15 mouse cellular contexts compared by ENCODE assay signal in genomic region chr10:59868266-59868665, GRCm38 (mm10).
"Had no signal": no experiment of that assay in that cellular context is flagged by ENCODE, and none has a peak within 500 bp of the region (broad histone marks: within the 10 kb centered on the region; RNA-seq: fewer than 3 reads in every experiment).

No protein-coding gene starts in this region.

- H3K9me3 ChIP-seq: lung, embryonic 15.5 days; midbrain, embryonic 13.5 days; midbrain, embryonic 15.5 days; neural tube, embryonic 12.5 days; stomach, embryonic 15.5 days had no signal

- H3K27ac ChIP-seq: lung, embryonic 15.5 days; macrophage; midbrain, embryonic 13.5 days; midbrain, embryonic 15.5 days; neural tube, embryonic 12.5 days; stomach, embryonic 15.5 days; stomach, postnatal 0 days had no signal

- H3K9ac ChIP-seq: lung, embryonic 15.5 days; midbrain, embryonic 13.5 days; midbrain, embryonic 15.5 days; neural tube, embryonic 12.5 days; stomach, embryonic 15.5 days had no signal

- H3K4me1 ChIP-seq: stomach, embryonic 15.5 days had no signal

- H3K27me3 ChIP-seq: lung, embryonic 15.5 days; megakaryocyte, embryonic 14.5 days; midbrain, embryonic 13.5 days; midbrain, embryonic 15.5 days; neural tube, embryonic 12.5 days; stomach, embryonic 15.5 days had no signal

- DNase-seq: lung, adult 2 months; lung, postnatal 14 days; lung, postnatal 36 days; right cerebral cortex, postnatal 14 days; thymus, adult 2 months; thymus, postnatal 25 days; thymus, postnatal 4 days had no signal

- H3K36me3 ChIP-seq: lung, embryonic 15.5 days; midbrain, embryonic 13.5 days; midbrain, embryonic 15.5 days; neural tube, embryonic 12.5 days; stomach, embryonic 15.5 days had no signal

- H3K4me3 ChIP-seq: lung, embryonic 15.5 days; megakaryocyte, embryonic 14.5 days; midbrain, embryonic 13.5 days; midbrain, embryonic 15.5 days; neural tube, embryonic 12.5 days; stomach, embryonic 15.5 days had no signal
